Mouse (Mus musculus): ENCODE data around the gene Astn2.
A peak's percentile ranks its signal among the peaks of the same experiment; 100 is the strongest.

Gene Astn2

DNA sequence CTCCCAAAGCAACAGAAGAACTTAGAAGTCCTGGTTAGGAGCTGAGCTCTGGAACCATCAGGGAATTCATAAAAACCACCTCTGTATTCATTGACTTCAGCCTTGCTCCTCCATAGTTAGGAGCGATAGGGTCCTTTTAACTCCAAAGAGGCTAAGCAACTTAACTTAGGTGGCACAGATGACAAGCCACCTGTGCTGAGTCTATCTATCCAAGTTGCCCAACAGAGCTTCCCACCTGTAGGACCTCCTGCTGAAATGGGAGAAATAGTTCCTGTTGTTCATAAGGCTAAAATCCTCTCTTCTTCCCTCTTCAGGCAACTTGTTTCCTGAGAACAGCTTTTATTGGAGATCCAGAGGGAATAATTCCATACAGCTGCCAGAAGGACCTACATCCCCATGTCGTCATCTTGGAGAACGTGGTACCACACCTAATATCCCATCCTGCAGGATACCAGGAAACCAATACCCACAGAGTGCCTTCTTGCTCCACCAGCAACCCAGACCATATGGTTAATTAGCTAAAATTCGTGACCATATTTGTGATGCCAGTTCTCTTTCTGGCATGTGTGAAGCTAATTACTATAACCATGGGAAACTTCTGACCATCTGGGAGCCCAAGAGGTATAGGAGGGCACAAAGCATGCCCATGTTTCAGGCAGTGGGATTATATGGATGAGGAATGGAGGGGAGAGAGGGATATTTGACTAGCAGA, 730.0 kb downstream of the Astn2 start:
- no peak for DNase-seq (ENCODE audit: low spot score)

DNA sequence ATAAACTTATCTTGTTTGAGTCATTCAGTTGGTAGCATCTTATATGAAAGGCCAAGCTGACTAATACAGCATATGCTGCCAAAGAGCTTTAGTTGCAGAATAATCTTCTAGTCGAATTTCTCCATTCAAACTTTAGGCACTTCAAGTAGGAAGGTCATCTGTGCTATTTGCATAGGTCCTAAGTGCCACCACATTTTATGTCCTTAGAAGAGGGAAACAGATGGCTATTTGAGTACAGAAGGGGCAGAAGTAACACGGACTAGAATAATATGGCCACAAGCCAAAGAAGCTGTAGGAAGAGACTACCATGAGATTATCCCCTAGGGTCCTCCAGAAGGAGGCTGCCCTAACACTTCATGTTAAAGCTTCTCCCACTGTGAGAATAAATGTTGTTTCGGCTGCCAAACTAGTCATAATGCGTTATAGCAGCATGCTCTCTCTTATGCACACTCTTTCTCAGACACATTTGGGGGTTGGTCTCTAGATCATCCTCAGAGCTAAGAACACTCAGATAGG, 730.9 kb downstream of the Astn2 start:
- DNase-seq (ENCODE audit: low spot score), result no peak

DNA sequence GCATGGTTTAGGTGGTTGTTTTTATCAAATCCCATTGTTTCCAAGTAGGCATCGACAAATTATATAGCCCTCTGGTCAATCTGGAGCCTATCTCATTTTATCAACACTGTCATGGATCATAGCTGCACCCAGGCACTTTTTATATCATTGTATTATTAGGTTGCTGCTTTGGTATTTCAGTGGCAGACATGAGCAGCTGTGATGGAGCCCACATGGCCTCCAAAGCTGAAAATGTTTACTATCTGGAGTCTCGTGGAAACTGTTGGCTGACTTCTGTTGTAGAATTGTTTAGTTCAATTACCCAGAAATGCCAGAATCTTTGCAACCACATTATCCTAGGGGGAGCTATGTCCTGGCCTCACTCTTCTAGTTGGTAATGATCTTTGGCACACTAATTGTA, 732.1 kb downstream of the Astn2 start:
- DNase-seq (ENCODE audit: low spot score), result no peak

DNA sequence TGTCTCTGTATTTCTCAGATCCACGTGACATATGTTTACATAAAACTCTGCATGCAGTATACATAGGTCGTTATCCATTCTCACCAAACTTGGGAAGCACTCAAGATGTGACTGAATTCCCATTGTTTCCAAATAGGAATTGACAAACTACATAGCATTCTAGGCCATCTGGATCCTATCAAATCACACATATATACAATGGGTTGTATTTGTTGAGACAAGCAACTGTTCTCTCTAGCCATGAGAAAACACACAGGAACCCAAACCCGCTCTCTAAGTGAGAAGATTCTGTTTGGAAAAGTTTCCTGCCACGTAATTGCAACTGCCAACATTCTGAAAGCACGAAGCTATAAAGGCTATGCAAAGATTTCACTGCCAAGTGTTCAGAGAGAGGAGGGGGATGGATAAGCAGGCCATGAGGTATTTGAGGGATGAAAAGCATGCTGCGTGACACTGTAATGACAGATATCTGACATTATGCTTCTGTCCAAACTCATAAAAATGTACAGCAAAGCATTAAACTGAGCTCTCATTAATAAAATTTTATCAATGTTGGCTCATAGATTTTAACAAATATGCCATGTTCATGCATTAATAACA, 732.7 kb downstream of the Astn2 start:
- no peak for DNase-seq (ENCODE audit: low spot score)

DNA sequence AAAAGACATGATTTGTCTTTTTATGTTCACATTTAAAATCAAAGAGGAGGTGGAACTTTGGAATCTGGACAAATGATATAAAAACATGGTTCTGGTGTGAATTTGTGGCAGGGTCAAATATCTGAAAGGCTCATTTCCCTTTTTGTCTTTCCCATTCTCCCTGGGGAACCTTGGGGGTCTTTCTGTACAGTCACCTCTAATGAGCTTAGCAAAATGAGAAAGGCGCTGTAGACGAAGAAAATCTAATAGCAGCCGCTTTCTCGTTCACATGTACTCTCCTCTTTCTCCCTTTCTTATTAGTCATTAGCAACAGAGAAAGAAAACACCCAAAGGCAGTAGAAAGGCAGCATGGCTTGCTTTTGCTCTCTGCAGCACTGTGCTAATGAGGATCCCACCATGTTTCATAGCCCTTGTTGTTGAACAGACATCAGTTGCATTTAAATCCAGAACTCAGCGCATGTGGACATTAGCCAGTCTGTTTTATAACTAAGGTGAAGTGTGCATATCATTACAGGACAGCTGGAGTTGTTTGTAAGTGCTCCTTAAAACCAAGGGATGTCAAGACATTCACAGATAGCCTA, 737.3 kb downstream of the Astn2 start:
- DNase-seq (ENCODE audit: low spot score), result no peak

DNA sequence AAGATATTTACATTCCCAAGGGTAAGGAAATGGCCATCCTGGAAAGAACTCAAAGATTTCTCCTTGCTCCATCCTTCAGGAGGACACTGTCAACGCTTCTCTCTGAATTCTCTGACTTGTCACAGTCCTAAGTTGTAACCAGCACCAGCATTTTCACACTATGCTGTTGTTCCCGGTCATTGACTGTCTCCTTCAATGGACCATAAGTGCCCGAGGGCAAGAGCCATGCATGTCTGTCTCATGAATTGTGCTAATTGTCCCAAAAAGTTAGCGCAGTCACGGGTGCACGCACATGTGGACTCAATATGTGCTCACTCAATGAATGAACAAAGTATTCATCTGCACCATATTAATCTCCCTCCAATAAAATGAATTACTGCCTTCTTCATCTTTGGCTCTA, 741.2 kb downstream of the Astn2 start:
- DNase-seq (ENCODE audit: low spot score), result no peak

DNA sequence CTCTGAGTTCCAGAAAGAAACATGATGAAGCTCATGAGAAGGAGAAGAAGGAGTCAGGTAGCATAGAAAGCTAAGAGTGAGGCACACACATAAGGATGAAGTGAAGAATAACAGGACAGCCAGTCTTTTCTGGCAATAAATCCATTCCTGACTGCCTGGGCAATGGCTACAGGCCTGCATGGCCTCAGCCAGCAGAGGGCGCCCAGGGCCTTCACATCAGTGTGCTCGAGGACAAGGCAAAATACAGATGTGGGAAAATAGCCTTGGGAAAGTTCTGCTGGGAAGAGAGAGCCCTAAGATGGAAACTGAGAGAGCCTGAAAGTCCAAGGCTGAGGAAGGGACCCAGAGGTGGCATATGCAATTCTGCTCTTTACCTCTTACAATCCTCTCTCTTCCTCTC, 749.7 kb downstream of the Astn2 start:
- peak; percentile 91 for DNase-seq (ENCODE audit: low spot score)

DNA sequence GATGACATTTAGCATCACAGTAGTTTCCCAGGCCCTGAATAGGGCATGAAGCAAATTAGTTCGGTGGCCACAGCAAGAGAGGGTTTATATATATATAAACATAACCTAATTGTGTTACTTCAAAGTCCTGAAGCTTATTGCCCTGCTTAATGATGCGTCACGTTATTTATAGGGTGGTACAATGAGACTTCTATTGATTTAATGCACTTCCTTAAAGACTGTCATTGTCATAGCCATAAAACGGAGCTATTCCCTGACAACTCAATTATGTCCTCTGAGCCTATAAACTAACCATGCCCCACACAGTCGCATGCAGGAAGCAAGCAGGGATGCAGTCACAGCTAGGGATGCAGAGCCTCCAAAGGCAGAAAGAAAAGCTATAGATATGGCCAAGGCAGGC, 761.8 kb downstream of the Astn2 start:
- DNase-seq (ENCODE audit: low spot score), result no peak

DNA sequence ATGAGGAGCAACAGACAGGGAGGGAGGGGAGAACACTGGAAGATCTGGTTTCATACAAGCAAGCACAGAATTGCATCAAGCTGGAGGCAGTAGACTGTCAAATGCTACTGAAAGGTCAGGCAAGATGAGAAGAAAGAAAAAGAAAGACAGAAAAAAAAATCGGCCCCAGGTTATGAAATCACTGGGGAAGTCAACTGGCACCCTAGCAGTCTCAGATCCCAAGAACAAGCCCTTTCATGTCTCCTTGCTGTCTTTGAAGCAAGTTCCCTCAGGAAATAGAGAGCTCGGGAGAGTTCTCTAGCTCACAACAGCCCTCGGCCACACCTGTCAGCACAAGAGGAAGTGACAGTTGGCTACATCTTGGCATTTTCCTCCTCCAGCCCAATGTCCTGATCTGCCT, 766.2 kb downstream of the Astn2 start:
- DNase-seq (ENCODE audit: low spot score), result no peak

DNA sequence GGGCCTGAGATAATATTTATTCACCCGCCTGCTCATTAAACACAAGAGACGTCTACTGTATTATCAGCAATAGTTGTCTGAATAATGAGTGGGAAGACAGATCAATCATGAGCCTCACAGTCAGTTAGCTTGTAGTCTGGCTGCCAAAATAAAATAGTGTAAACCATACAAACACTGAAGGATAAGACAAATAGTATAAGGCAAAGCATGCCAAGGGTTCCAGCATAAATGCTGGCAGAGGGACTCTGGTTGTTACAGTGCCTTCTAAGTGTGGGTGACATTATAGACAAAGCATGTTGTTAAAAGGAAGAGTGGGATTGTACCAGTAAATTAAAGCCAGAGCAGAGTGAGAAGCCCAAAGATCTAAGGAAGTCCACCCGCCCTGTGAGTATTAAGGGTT, 784.3 kb downstream of the Astn2 start:
- DNase-seq (ENCODE audit: low spot score), result no peak

DNA sequence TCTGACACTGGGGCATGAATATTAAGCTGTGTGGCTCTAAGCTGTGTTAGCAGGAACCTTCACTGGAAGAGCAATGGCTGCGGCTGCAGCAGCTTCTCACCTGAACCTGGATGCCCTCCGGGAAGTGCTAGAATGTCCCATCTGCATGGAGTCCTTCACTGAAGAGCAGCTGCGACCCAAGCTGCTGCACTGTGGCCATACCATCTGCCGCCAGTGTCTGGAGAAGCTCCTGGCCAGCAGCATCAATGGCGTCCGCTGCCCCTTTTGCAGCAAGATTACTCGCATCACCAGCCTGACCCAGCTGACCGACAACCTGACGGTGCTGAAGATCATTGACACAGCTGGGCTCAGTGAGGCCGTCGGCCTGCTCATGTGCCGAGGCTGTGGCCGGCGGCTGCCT, 791.3 kb downstream of the Astn2 start:
- DNase-seq (ENCODE audit: low spot score), result no peak

DNA sequence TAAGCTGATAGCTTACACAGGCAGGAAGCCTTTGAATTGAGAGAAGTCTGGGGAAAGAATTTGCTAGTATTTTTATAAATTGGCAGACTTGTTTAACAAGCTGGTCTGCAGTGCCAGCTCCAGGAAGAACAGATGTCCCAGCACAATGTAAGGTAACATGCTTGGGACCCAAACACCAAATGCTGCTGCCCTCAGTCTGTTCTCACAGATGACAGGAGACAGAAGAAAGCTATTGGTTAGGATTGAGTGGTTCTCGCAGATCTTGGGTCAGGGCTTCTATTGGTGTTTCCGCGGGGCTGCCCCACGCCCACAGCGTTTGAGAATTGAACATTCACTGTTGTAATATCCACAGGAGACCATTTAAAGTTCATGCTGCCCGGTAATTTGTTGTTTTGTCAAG, 793.5 kb downstream of the Astn2 start:
- no peak for DNase-seq (ENCODE audit: low spot score)

DNA sequence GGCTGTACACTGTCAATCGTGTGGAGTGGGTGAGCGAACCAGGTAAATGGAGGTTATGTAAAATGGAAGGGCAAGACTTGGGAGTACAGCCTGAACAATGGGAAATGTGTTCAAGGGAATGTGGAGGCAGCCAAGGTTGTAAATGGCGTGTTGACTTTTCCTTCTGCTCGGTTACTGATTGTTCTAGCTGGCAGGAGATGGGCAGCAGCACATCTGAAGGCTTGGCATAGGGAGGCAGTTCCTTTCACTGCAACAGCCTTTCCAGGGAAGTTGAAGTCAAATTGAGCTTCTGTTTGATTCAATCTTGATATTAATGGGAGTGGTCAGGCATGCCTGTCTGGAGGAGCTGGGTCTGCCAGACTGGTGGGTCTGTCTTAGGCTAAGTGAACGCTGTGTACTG, 794.1 kb downstream of the Astn2 start:
- DNase-seq (ENCODE audit: low spot score), result no peak

DNA sequence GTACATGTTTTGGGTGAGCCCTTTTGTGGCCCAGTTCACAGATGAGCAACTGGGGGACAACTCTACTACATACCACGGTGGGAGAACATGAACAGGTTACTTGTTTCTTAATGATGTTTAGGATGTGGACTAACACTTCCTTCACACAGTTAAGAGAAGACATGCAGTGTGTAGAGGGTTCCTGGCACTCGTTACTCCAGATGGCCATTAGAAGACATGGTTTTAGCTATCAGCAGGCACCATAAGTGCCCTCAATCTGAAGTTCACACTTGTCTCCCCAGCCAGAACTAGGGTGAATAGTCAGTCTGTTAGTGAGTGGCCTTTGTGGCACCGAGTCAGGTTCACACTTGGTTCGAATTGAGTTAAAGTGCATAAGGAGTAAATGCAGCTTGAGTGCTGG, 796.3 kb downstream of the Astn2 start:
- no peak for DNase-seq (ENCODE audit: low spot score)

DNA sequence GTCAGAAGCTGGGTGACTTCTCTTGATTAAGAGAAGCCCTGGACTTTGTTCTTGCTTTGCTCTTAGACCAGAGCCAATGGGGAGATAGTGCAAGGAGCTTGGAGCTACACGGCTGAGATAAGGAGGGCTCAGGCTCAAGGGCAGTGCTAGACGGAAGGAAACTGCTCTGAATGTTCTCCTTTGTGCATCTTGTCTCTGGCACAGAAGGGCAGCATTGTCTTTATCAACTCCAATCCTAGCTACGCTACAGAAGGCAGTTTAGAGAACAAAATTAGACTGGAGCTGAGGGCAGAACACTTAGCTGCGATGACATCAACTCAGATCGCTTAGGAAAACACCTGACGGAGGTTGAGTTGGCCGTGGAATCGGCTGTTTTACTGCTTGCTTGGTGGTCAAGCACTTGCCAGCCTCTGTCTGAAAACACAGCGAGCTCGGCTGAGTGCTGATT, 797.2 kb downstream of the Astn2 start:
- DNase-seq (ENCODE audit: low spot score), result no peak

DNA sequence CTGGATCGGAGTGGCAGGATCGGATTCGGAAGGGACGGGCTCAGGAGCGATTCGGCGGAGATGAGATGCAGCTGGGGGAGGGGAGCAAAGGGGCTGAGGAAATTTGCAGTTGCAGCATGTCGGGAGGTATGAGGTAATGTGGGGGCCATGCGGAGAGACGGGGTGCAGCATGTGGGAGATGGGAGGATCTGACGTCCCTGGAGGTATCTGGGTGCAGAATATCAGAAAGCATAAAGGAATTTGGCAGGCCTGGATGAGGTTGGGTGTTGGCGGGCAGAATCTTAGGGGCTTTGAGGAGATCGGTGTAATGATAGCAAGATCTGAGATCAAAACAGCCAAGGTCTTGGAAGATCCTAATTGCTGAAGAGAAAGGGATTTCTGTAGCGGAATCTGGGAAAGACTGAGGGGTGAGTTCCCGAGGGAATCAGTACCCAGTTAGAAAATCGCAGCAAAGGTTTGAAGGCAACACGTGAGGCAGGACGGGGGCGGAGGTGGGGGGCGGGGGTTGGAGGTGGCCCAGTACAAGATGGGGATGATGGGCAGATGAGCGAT, 799.2 kb downstream of the Astn2 start:
- peak; percentile 59 for DNase-seq (ENCODE audit: low spot score)

DNA sequence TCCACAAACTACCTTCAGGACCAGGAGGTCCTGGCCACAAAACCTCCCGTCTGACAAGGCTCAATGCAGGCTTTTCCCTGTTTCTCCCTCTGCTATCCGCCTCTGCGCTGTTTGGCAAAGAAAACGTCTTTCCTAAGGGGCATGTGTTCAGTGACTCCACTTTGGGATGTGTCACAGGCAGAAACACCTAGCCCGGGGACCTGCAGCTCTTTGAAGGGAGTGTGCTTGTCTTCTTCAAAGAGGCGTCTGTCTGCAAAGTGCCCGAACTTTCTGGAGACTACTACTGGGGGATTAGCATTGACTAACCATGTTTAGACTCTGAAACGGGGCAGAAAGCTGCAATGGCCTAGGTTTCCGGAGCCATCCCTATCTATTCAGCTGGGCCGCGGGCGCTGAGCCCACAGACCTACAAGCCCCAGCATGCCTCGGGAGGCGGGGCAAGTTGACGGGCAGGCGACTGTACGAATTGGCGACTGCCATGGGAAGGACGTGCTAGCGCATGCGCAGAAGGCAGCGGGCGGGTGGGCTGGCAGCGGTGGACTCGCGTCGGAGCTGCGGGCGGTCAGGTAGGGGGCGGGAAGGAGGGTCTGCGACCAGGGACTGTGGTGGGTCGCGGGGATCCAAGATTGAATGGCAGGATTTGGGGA, 799.8 kb downstream of the Astn2 start, which contains the start of gene Trim32:
TSS of gene Trim32 (plus strand) at position 483 of the 647 bp plus-strand sequence.
- peak; percentile 98 for DNase-seq (ENCODE audit: low spot score)

DNA sequence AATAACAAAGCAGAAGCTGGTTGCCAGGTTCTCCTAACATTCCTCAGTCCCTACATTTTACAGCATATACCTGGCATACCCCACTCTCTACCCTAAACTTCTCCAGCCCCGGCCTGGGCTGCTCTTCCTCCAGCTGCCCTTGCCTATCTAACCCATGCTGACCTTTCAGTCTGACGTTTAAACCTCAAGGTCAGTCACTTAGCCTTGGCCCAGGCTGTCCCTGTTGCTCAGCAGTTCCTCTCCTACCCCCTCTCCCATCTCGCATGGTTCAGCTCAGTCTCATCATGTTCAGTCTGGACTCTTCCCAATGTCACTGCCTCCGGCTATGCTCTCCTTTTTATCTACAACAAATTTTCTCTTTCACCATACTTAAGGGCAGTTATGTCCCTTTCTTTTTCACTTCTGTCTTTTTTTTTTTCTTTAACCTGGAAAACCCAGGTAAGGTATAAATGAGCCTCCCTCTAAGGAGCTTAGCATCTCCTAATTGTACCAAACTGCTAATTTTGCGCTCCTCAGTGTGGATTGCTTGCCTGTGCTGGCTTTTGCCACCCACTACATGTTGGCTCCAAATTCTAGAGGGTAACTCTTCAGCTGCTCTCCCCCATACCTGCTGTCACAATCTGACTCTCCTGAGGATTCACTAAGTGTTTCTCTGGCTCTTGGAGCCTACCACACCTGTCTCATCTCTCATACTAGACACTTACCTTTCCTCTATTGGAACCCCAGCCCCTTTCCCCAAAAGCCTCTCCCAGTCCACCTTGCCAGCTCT, 809.6 kb downstream of the Astn2 start:
- DNase-seq (ENCODE audit: low spot score), result no peak

DNA sequence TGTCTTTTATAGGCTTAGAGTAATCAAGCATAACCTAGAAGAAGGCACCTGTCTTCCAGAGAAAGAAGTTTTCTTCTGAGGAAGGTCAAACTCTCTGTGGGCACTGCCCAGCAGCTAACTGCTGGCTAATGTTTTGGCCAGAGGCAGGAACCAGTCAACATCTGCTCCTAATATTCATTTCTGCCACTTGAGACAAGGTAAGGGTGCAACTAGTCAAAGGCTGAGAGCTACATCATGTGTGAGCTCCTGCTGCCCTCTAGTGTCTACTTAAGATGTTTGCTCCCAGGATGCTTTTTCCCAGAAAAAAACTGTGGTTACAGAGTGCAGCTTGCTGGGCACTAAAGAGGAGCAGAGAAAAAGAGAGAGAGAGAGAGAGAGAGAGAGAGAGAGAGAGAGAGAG, 814.6 kb downstream of the Astn2 start:
- peak; percentile 87 for DNase-seq (ENCODE audit: low spot score)

DNA sequence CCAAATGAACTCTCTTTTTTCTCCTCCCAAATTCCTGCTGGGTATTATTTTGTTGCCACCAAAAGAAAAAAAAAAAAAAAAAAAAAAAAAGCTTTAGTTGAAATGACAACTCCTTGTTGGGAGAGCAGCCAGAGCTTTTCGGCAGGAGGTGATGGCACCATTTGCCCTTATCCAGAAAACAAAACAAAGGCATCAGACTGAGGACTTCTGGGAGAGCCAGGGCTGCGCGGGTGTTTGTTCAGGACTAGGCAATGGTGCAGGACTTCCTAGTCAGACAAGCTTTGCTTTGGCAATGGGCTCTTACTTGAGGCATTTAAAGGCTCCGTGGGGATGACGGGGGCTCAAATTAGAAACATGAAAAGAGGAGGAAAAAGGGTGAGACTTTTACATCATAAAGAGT, 817.5 kb downstream of the Astn2 start:
- no peak for DNase-seq (ENCODE audit: low spot score)

DNA sequence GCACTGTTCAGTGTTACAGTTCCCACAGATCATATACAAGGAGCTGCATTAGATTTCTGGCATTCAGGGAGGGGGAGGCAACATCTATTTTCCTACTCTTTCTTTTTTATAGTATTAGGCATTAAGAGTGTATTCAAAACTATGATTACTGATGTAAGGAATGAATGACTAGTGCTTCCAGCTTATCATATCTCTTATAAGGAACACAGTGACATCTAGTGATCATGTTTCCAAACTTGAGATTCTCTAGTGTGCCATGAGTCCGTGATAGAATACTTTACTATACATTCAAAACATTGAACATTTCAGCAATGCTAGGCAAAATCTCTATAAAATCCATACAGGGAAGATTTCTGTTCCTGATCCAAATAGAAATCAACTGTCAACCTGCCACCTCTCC, 824.2 kb downstream of the Astn2 start:
- DNase-seq (ENCODE audit: low spot score), result no peak

DNA sequence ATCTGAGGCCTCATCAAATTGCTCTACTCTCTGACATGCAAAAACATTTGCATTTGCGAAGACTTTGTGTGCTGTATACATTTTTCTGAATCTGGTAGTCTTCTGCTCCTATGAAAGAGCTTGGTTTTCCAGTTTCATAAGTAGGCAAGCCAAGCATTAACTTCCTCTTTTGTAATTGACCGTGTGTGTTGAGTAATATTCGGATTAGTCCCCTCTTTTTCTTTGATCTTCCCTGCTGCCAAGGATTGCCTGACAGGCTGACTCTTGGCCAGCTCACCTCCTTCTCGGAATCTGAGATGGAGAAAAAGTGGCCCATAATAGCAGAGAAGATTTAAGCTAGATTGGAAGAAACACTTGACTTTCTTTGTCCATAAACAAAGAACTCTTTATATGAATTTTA, 838.9 kb downstream of the Astn2 start:
- DNase-seq (ENCODE audit: low spot score), result no peak
